Mouse (Mus musculus): ENCODE data around the gene Sox5. TPM values are rescaled to one million over a fixed set of nuclear protein-coding genes. Genes with fewer than 3 reads are reported as not detected.

Gene Sox5
- polyA plus RNA-seq, 1 experiment from 2014 or later, result 4.9 TPM

DNA sequence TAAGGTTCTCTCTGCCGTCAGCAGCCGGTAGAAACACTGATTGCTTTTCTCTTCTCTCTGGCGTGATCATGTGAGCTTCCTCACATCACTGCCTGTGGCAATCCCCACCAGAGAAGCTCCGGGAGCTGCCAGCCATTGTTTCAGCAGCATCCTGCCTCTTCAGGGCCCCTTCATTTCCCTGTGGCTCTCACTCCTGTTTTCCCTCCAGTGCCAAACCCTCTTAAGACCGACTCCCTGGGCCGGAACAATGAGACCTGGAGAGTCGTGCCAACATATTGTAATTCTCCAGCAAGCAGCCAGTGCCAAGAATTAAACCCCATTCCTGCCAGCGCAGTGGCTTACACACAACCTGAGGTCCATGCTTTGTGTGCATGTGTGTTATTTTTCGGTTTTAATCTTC is 736.3 kb downstream of the Sox5 start:
- no peaks in the 10 kb centered on the region for H3K4me1 ChIP-seq (replicated peaks)
- H3K9me3 ChIP-seq (replicated peaks), result no peaks in the 10 kb centered on the region
- no peak for DNase-seq
- H3K27ac ChIP-seq, result no peak overlapping the region
- H3K4me2 ChIP-seq, result no peak overlapping the region
- ATAC-seq (ENCODE audit: low read depth), result no peak
- H3K9ac ChIP-seq, result no peak overlapping the region
- no peaks in the 10 kb centered on the region for H3K27me3 ChIP-seq
- no peaks in the 10 kb centered on the region for H3K36me3 ChIP-seq
- whole genome bisulfite sequencing (ENCODE audit: insufficient replicate concordance), result 60% methylated on average over 9 of the region's 9 CpGs
- no peak overlapping the region for H3K4me3 ChIP-seq (replicated peaks)

DNA sequence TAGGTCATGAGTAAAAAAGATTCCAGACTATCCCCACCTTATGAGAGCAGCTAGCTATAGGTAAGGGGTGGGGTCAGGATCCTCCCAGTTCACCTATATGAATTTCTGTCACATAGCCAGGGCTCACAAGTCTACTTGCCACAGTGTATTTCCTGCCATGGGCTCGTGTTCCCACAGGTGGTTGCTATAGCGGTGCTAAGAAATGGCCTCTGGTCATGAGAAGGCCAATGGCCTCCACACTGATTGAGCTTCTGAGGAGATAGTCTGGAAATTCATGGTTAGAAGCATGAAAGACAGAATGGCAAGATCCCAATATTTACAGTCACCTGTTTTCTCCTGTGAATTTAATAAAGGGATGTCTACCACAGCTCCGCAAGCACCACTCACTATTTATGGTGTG is 737.4 kb downstream of the Sox5 start:
- DNase-seq (no peak), ATAC-seq (ENCODE audit: low read depth) (no peak)
- Histone ChIP-seq H3K4me2 (no peak overlapping the region), H3K9ac (no peak overlapping the region), H3K27me3 (no peaks in the 10 kb centered on the region), H3K27ac (no peak overlapping the region), H3K4me3 (replicated peaks) (no peak overlapping the region), H3K4me1 (replicated peaks) (no peaks in the 10 kb centered on the region), H3K36me3 (no peaks in the 10 kb centered on the region), H3K9me3 (replicated peaks) (no peaks in the 10 kb centered on the region)
- 69% methylated on average over 3 of the region's 3 CpGs for WGBS (ENCODE audit: insufficient replicate concordance)

DNA sequence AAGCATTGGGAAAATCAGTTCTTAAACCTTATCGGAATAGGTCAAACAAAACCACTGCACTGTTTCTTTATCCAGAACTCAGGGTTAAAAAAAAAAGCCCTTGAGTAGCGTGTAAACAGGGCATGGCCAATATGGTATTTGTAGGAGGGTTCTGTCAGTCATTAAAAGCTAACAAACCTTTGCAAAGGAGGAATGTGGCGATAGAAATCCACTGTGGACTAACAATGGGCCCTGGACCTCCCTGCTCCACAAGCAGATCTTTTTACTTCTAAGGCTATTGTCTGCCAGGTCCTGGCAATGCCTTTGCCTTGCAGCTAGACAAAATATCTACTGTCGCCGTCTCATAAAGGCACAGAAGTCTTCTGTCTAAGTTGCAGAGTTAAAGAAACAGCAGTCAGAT is 738.8 kb downstream of the Sox5 start:
- Histone ChIP-seq H3K27me3 (no peaks in the 10 kb centered on the region), H3K27ac (no peak overlapping the region), H3K9me3 (replicated peaks) (no peaks in the 10 kb centered on the region), H3K9ac (no peak overlapping the region), H3K4me2 (no peak overlapping the region), H3K4me3 (replicated peaks) (no peak overlapping the region), H3K4me1 (replicated peaks) (no peaks in the 10 kb centered on the region), H3K36me3 (no peaks in the 10 kb centered on the region)
- ATAC-seq (ENCODE audit: low read depth) (no peak), DNase-seq (no peak)
- 57% methylated on average over 5 of the region's 5 CpGs for WGBS (ENCODE audit: insufficient replicate concordance)

DNA sequence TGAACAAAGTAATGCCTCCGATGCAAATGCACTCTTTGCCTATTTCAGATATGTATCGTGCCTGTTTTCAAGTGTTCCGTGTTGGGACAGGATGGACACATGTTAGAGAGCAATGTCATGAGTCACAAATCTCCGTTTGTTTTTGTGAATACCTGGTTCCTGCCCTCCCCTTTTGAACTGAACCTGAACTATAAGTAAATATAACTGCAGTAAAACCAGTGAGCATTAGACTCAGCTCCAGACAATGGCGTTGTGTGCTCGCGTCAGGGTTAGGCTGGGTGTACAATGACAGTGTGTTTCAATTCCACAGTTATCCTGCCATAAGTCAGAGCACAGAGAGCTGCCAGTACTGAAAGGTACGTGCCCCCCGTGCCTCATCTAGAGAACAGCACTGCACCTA is 739.8 kb downstream of the Sox5 start:
- no peak overlapping the region for H3K4me2 ChIP-seq
- no peak for ATAC-seq (ENCODE audit: low read depth)
- no peak for DNase-seq
- H3K9ac ChIP-seq, result no peak overlapping the region
- H3K4me3 ChIP-seq (replicated peaks), result no peak overlapping the region
- H3K27ac ChIP-seq, result no peak overlapping the region
- 70% methylated on average over 9 of the region's 9 CpGs for WGBS (ENCODE audit: insufficient replicate concordance)
- no peaks in the 10 kb centered on the region for H3K9me3 ChIP-seq (replicated peaks)
- H3K36me3 ChIP-seq, result no peaks in the 10 kb centered on the region
- no peaks in the 10 kb centered on the region for H3K4me1 ChIP-seq (replicated peaks)
- no peaks in the 10 kb centered on the region for H3K27me3 ChIP-seq

DNA sequence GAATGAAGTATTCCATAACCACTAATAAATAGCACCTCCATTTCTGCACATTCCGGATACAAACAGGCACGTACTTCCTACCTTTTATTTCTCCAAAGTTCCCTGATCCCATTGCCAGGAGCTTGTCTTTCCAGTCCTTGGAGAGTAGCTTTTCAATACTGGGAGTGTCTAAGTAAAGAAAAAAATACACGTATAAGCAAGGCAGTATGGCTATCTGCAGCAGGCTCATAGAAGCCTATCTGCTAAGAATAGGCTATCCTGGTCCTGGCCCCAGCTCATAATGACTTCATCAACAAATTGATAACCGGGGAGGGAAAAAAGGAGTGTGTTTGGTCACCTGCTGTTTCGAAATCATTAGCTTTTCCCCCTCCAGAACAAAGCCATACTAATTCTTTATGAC is 740.6 kb downstream of the Sox5 start:
- no peak for DNase-seq
- H3K27me3 ChIP-seq, result no peaks in the 10 kb centered on the region
- H3K4me1 ChIP-seq (replicated peaks), result no peaks in the 10 kb centered on the region
- H3K9me3 ChIP-seq (replicated peaks), result no peaks in the 10 kb centered on the region
- no peak overlapping the region for H3K4me2 ChIP-seq
- WGBS (ENCODE audit: insufficient replicate concordance), result 61% methylated on average over 5 of the region's 5 CpGs
- H3K27ac ChIP-seq, result no peak overlapping the region
- no peak overlapping the region for H3K4me3 ChIP-seq (replicated peaks)
- no peaks in the 10 kb centered on the region for H3K36me3 ChIP-seq
- no peak overlapping the region for H3K9ac ChIP-seq
- no peak for ATAC-seq (ENCODE audit: low read depth)

DNA sequence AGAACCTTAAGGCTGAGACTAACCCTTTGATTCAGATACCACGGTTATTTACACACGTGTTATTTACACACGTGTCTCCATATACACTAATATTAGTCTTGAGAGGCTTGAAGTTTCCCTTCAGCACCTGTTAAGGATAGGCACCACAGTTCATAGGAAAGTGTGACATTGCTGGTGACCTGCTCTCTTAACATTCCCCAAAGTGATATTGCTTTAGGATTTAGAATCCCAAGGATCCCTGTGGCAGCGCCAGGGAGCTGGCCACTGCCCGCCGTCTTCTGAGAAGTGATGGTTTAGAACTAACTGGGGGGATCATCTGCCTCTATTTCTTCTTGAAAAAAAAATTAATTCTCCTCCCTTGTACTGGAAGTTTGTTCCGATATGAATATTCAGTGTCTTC is 741.4 kb downstream of the Sox5 start:
- Histone ChIP-seq H3K4me1 (replicated peaks) (no peaks in the 10 kb centered on the region), H3K9me3 (replicated peaks) (no peaks in the 10 kb centered on the region), H3K9ac (no peak overlapping the region), H3K4me2 (no peak overlapping the region), H3K27me3 (no peaks in the 10 kb centered on the region), H3K36me3 (no peaks in the 10 kb centered on the region), H3K4me3 (replicated peaks) (no peak overlapping the region), H3K27ac (no peak overlapping the region)
- DNase-seq (no peak), ATAC-seq (ENCODE audit: low read depth) (no peak)
- 79% methylated on average over 7 of the region's 7 CpGs for WGBS (ENCODE audit: insufficient replicate concordance)

DNA sequence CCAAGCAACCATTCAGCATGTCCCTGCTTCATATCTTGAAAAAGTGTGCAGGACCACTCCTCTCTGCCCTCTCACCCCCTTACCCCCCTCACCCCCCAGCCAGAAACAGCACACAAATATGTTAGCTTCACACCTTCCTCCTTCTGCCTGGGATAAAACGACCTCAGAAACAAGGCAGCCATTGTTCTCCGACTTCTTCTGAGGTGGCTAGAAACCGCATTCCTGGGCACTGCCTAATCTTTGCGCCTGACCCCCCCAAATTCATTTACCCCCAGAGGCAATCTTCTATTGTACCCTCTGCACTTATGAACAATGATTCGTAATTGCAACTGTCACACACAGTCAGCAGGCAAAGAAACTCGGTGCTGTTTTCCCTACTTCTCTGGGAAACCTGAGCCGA is 742.6 kb downstream of the Sox5 start:
- H3K4me2 ChIP-seq, result no peak overlapping the region
- 62% methylated on average over 7 of the region's 7 CpGs for WGBS (ENCODE audit: insufficient replicate concordance)
- H3K27ac ChIP-seq, result no peak overlapping the region

DNA sequence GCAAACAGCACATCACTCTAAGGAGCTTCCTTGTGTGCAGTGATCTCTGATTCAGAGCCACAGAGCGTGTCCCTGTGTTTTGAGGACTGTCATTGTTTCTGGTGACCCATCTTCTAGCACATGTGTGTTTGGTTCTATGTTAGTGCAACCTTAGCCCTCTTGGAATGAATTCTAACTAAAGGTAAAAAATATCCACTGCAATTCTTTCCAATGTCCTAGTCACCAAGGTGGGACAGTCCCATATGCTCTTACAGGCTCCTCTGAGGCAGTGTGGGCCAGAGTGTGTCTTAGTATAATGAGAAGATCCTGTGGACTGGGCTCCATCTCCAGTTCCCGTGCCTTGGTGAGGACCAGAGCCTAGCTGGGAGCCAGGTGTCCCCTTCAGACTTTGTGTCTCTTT is 748.6 kb downstream of the Sox5 start:
- no peak for DNase-seq
- WGBS (ENCODE audit: insufficient replicate concordance), result 60% methylated on average over 2 of the region's 2 CpGs
- no peak for ATAC-seq (ENCODE audit: low read depth)
- Histone ChIP-seq H3K36me3 (no peaks in the 10 kb centered on the region), H3K4me2 (no peak overlapping the region), H3K27me3 (no peaks in the 10 kb centered on the region), H3K9ac (no peak overlapping the region), H3K27ac (no peak overlapping the region), H3K9me3 (replicated peaks) (no peaks in the 10 kb centered on the region), H3K4me3 (replicated peaks) (no peak overlapping the region), H3K4me1 (replicated peaks) (no peaks in the 10 kb centered on the region)

More for the DNA sequence above, 742.6 kb downstream of the Sox5 start:
- ATAC-seq (ENCODE audit: low read depth) (no peak), DNase-seq (no peak)
- Histone ChIP-seq H3K9ac (no peak overlapping the region), H3K4me3 (replicated peaks) (no peak overlapping the region), H3K27me3 (no peaks in the 10 kb centered on the region), H3K4me1 (replicated peaks) (no peaks in the 10 kb centered on the region), H3K9me3 (replicated peaks) (no peaks in the 10 kb centered on the region), H3K36me3 (no peaks in the 10 kb centered on the region)

DNA sequence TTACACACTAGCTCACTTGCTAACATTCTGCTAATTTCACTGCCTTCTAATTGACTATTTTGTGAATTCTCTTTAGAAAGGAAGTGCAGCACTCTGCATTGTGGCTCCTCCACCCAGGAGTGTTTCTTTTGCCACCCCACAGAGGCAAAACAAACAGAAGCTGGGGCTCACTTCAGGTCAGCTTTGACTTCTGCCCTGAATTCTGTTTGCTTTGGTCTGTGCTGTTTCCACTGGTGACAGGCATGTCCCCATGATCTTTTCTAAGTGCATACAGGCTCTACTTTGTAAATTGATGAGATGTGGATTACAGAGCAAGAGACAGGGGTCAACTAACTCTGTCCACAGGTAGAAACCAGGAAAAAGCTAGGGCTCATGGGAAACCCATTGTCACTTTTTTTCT is 764.8 kb downstream of the Sox5 start:
- DNase-seq (no peak), ATAC-seq (ENCODE audit: low read depth) (no peak)
- Histone ChIP-seq H3K4me2 (no peak overlapping the region), H3K9me3 (replicated peaks) (no peaks in the 10 kb centered on the region), H3K27ac (no peak overlapping the region), H3K9ac (no peak overlapping the region), H3K4me3 (replicated peaks) (no peak overlapping the region), H3K36me3 (no peaks in the 10 kb centered on the region), H3K4me1 (replicated peaks) (no peaks in the 10 kb centered on the region; the same call in 1 of the 2 replicates), H3K27me3 (no peaks in the 10 kb centered on the region)

DNA sequence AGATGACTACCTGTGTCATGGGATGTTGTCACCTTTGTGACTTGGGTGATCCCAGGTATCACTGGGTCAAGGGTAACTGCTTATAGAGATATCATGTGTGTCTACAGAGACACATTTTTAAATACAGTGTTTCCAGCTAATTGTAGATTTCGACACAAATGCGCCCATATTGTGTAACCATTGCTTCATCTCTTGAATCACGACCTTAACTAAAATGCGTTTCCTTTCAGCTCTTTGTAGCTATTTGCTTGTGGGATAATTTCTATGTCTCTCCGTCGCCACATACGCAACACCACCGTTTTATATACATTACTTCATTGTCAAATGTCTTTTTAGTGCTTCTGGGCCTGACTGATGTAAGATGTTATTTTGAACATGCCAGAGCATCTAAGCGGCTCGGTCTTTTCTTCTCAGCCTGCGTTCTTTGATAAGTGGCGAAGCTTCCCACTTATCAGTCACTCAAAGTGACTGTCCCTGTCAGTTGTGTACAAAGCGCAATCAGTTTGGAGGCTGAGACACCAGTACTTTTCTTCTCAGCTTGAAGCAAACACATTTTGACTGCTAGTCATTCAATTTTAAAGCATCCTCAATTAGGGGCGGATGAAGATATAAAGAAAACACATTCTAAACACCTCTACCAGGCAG is 769.8 kb downstream of the Sox5 start:
- Histone ChIP-seq H3K9me3 (replicated peaks) (no peaks in the 10 kb centered on the region), H3K4me1 (replicated peaks) (no peaks in the 10 kb centered on the region; the same call in 1 of the 2 replicates), H3K4me2 (no peak overlapping the region), H3K9ac (no peak overlapping the region), H3K4me3 (replicated peaks) (no peak overlapping the region), H3K27me3 (no peaks in the 10 kb centered on the region), H3K27ac (no peak overlapping the region), H3K36me3 (no peaks in the 10 kb centered on the region)
- WGBS (ENCODE audit: insufficient replicate concordance), result 50% methylated on average over 14 of the region's 14 CpGs
- DNase-seq (no peak), ATAC-seq (ENCODE audit: low read depth) (no peak)

DNA sequence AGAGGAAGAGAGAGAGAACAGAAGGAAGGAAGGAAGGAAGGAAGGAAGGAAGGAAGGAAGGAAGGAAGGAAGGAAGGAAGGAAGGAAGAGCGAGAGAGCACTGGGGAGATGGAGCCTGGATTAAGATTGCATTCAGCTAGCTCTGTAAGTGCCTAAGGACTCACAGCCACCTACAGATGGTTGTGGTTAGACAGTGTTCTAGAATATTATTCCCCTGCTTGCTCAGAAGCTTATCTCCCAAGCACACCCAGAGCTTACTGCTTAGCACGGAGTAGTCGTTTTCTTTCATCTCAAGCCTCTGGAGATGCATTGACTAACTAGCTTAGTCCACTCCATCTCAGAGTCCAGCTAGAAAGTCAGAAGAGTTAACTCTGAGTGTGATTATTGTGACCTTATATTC is 770.8 kb downstream of the Sox5 start:
- Histone ChIP-seq H3K4me3 (replicated peaks) (no peak overlapping the region), H3K27ac (no peak overlapping the region), H3K27me3 (no peaks in the 10 kb centered on the region), H3K36me3 (no peaks in the 10 kb centered on the region), H3K4me1 (replicated peaks) (no peaks in the 10 kb centered on the region; the same call in 1 of the 2 replicates), H3K9me3 (replicated peaks) (no peaks in the 10 kb centered on the region), H3K4me2 (no peak overlapping the region), H3K9ac (no peak overlapping the region)
- 0 out of 2 replicates have a peak, but pooled peaks have one; percentile 31 for ATAC-seq (ENCODE audit: low read depth)
- no peak for DNase-seq
- WGBS (ENCODE audit: insufficient replicate concordance), result 30% methylated on average over 3 of the region's 3 CpGs

DNA sequence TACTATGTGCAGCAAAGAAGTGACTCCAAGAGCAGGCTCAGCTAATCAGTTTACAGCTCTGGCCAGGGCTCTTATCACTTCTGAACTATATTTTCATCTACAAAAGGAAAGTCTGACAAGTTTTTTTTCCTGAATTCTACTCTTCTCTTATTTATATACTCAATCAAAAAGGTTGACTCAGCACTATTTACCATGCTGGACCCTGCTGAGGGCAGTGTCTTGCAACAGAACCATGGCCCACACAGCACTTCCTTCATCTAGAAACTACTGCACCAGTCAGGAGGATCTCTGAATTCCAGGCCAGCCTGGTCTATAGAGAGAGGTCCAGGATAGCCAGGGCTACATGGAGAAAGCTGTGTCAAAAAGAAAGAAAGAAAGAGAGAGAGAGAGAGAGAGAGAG is 771.5 kb downstream of the Sox5 start:
- Histone ChIP-seq H3K27ac (no peak overlapping the region), H3K4me3 (replicated peaks) (no peak overlapping the region), H3K9ac (no peak overlapping the region), H3K4me2 (no peak overlapping the region), H3K27me3 (no peaks in the 10 kb centered on the region), H3K9me3 (replicated peaks) (no peaks in the 10 kb centered on the region), H3K36me3 (no peaks in the 10 kb centered on the region), H3K4me1 (replicated peaks) (no peaks in the 10 kb centered on the region; the same call in 1 of the 2 replicates)
- no peak for DNase-seq
- no peak for ATAC-seq (ENCODE audit: low read depth)
